Mouse (Mus musculus): ENCODE measurements at regions not wholly inside any gene's neighbourhood (a gene's known extent, or its start where the extent isn't known, plus 50 kb on each side); places are given as distances from the start of the nearest gene placed in this dataset.
A peak's percentile ranks its signal among the peaks of the same experiment; 100 is the strongest.

DNA sequence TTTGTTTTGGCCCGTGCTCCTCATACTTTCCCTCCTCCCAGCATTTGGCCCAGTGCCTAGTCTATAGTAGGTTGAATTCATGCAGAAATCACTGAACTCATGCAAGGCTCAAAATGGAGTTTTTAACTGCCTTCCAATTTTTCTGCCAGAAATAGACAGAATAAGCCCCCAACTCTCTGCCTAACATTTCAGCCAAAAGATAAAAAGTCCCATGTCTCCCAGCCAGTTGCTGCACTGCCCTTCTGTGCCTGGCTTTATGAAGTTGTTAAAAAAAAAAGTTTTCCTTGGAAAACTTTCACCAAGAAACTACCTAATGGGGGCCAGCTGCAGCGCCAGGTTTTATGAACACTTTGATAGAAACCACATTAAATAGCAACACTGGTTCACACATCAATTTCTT lies 222.0 kb downstream of the Zic3 start:
- DNase-seq, result no peak
- intact Hi-C loops (cut with DNase I), result no loop called here

DNA sequence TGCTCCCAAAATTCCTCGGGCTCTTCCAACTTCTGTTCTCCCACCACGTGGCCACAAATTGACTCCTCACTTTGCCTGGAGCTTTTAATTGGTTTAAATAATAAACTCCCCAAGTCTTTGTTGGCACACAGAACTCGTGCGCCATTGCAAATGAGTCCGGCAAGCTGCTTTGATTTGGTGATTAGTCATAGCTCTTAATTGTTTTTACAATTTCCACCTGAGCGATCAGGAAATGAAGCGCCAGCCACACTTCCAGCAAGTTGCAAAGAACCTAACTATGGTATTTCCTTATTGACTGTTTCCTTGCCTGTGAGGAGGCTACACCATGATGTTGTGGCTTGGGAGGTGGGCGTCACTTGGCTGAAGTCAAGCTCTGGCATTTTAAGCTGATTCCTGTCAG lies 233.5 kb downstream of the Zic3 start:
- intact Hi-C loops (cut with DNase I), result no loop called here
- DNase-seq, result no peak

DNA sequence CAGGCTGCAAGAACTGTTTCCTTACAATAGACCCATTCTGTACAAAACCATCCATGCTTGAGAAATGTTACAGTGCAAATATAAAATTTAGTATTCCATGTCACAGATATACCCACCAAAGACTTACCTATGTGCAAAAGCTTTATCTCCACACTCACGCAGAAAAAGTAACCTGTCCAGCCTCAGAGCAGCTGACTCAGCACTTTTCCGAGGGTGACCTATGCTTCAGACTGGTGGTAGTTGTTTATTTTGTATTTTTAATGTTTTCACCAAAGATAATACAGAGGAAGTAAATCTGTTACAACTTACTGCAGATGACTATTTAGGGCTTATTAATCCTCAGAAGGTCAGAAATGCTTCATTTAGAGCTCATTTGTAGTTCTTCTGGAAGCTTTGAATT lies 260.4 kb downstream of the Zic3 start:
- intact Hi-C loops (cut with DNase I), result no loop called here
- no peak for DNase-seq

GRCm38 (mm10) chrX:58322832-58323231 lies 300.3 kb downstream of the Zic3 start:
- no peak for DNase-seq
- intact Hi-C loops (cut with DNase I), result no loop called here

DNA sequence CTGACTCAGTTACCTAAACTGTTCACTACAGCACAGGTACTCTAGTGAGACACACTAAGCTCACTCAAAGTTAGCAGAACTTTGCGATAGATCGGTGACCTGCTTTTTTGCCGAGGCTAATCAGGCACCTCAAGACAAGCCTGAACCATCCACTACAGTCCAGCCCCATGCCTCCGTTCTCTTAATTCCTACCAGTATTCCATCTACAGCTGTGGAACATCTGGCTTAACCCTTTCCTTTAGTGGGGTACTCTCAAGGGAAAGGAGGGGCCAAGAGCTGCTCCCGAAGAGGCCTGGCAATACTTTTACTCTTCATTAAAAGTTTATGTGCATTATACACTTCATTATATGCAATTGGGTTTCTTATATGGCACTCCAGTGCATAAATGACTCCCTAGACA lies 329.1 kb downstream of the Zic3 start:
- intact Hi-C loops (cut with DNase I), result no loop called here
- no peak for DNase-seq

DNA sequence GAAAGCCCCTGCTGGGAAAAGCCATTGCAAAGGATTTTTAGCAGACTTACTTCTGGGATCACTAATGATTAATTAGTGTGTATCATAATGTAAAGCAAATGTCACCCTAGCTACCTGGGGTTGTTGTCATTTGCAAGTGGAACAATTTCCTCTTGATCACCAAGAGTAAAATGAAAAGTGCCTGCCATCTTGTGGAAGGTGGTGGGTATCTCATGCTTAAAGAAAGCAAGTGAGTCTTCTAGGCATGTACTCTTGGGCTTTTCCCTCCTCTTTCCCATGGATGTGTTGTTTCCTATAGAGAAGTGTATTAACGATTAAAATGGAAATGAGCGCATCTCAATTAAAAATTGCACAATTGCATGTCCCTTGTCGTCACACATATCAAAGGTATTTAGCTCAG lies 355.4 kb downstream of the Zic3 start:
- intact Hi-C loops (cut with DNase I), result loop anchor here (10.0 kb wide), 1 partner anchor 453 kb away; no protein-coding TSS in a partner anchor
- DNase-seq, result peak; percentile 2

Measured in heart, postnatal 10 days (tissue).